Mouse (Mus musculus) limb, embryonic 11.5 days (tissue): Measurements from ENCODE around the gene Ammecr1. TPM values are rescaled to one million over a fixed set of nuclear protein-coding genes. Genes with fewer than 3 reads are reported as not detected.

ENCODE experiments used
- ATAC-seq: fragments of 200-750 bp; cut with Nextera tagmentation; 2 replicates; pipeline ENCODE4 v1.8.0; 2017; ENCODE audit warnings: low read depth; ENCODE audit not compliant: insufficient number of reproducible peaks, low FRiP score, low TSS enrichment
- DNase-seq: peaks from one replicate; pipeline ENCODE4 v3.0.0-alpha.2; 2015; ENCODE audit warnings: low spot score
- H3K27ac ChIP-seq: fragments of 300-500 bp; sonication (generic); replicated peaks from 2 replicates; pipeline ENCODE4 v1.5.1; 2014; ENCODE audit warnings: low read depth, mild to moderate bottlenecking, low read length
- H3K27me3 ChIP-seq: fragments of 300-500 bp; sonication (generic); 2 replicates; pipeline ENCODE4 v1.6.1; 2014; ENCODE audit warnings: mild to moderate bottlenecking, low read length, mixed read lengths; ENCODE audit not compliant: control insufficient read depth, insufficient read depth
- H3K36me3 ChIP-seq: fragments of 300-500 bp; sonication (generic); 2 replicates; pipeline ENCODE4 v1.6.1; 2014; ENCODE audit warnings: mild to moderate bottlenecking, low read length, moderate library complexity, mixed read lengths; ENCODE audit not compliant: control insufficient read depth, insufficient read depth
- H3K4me1 ChIP-seq: fragments of 300-500 bp; sonication (generic); 2 replicates; pipeline ENCODE4 v1.6.1; 2014; ENCODE audit warnings: low read length, mixed read lengths; ENCODE audit not compliant: control insufficient read depth, insufficient read depth
- H3K4me2 ChIP-seq: fragments of 300-500 bp; sonication (generic); 2 replicates; pipeline ENCODE4 v1.6.1; 2014; ENCODE audit warnings: low read depth, mild to moderate bottlenecking, moderate library complexity; ENCODE audit not compliant: severe bottlenecking
- H3K4me3 ChIP-seq: fragments of 300-500 bp; sonication (generic); 2 replicates; pipeline ENCODE4 v1.5.1; 2014; ENCODE audit warnings: low read depth, low read length
- H3K9ac ChIP-seq: fragments of 300-500 bp; sonication (generic); 2 replicates; pipeline ENCODE4 v1.6.1; 2014; ENCODE audit warnings: mild to moderate bottlenecking, low read length
- H3K9me3 ChIP-seq: fragments of 300-500 bp; sonication (generic); 2 replicates; pipeline ENCODE4 v1.6.1; 2016; ENCODE audit warnings: low read length; ENCODE audit not compliant: control insufficient read depth
- WGBS: fragments of 180-500 bp; shearing (Covaris S2); extraction: QIAGEN DNeasy Blood & Tissue Kit; methylation state at CpG from one replicate; pipeline ENCODE4 v1.1.7; 2014; 5-methylcytosine and 5-hydroxymethylcytosine counted together
- polyA plus RNA-seq: library from polyadenylated mRNA; unstranded; fragments of >200 nt; fragmentation: Nextera tagmentation; extraction: Ambion mirVana; gene quantifications from 2 replicates; pipeline ENCODE4 v1.2.1, GENCODE M21; 2014

Gene Ammecr1
- polyA plus RNA-seq, 1 experiment from 2014 or later = 15.5 TPM

DNA sequence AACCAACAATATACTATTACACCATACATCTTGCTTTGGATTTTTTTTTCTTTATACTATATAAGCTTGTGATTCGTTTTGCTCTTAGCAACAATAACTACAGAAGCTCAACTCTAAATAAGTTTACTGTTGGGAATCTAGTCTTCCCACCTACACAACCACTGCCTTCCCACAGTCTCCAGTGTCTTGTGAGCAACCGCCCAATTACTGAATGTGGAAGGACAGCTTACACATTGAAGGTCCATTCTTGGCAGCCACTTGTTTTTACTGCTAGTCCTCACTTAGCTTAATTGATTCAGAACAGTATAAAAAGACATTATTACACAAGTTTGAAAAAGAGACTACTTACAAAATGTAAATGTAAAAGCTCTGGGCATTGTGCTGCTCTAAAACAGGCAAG lies 6.1 kb downstream of the Ammecr1 start:
- Histone ChIP-seq H3K9ac (no peak overlapping the region), H3K36me3 (no peaks in the 10 kb centered on the region), H3K27ac (no peak overlapping the region), H3K27me3 (no peaks in the 10 kb centered on the region), H3K4me2 (no peak overlapping the region), H3K9me3 (no peaks in the 10 kb centered on the region), H3K4me1 (no peaks in the 10 kb centered on the region), H3K4me3 (no peak overlapping the region)
- 84% methylated on average over 2 of the region's 2 CpGs for WGBS
- no peak for DNase-seq
- ATAC-seq = no peak

DNA sequence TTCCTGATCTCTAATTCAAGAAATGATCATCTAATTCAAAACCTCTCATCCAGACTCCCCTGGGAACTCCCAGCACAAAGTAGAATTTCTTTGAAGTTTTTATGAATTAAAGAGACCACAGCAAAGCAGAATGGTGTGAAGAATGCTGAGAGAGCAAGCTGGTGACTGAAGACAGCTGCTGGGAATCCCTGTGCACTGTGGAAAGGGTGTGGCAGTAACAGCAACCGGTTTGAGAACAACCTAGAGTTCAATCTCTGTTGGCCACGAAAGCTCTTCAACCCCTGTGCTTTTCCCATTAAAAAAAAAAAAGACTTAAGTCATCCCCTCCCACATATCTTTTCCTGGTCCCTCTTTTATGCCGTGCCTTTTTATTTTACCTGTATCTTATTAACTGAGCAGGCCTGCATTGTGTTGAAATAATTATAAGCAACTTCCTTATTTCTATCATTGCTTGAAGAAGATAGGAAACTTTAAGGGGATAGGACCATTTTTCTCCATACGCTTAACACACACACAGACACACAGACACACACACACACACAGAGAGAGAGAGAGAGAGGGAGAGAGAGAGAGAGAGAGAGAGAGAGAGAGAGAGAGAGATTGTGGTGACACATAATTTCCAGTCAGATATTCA lies 6.7 kb downstream of the Ammecr1 start:
- DNase-seq (no peak), ATAC-seq (no peak)
- H3K9ac ChIP-seq = no peak overlapping the region
- no peaks in the 10 kb centered on the region for H3K4me1 ChIP-seq
- H3K36me3 ChIP-seq = no peaks in the 10 kb centered on the region
- H3K9me3 ChIP-seq = no peaks in the 10 kb centered on the region
- no peak overlapping the region for H3K4me2 ChIP-seq
- no peak overlapping the region for H3K4me3 ChIP-seq
- no peak overlapping the region for H3K27ac ChIP-seq
- WGBS = 77% methylated on average over 4 of the region's 4 CpGs
- no peaks in the 10 kb centered on the region for H3K27me3 ChIP-seq

DNA sequence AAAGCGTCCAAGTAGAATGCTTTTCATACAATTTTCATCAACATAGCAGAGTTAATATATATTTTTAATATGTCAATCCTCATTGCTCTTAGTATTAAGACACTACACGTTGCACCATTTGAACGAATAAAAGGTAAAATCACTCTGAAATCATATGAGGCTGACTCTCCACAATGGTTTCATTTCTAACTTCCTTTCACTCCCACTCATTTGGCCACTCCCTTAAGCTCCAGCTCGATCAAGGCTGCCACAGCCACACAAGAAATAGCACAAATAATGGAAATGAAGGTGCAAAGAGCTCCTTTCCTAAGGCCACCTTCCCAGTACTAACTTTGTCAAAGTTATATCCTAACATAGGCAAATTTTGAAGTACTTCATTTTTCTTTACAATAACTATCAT lies 38.1 kb downstream of the Ammecr1 start:
- no peak overlapping the region for H3K27ac ChIP-seq
- no peak overlapping the region for H3K4me2 ChIP-seq
- WGBS = 89% methylated on average over 4 of the region's 4 CpGs
- H3K9ac ChIP-seq = no peak overlapping the region
- H3K36me3 ChIP-seq = no peaks in the 10 kb centered on the region
- ATAC-seq (no peak), DNase-seq (no peak)
- H3K4me3 ChIP-seq = no peak overlapping the region
- H3K27me3 ChIP-seq = no peaks in the 10 kb centered on the region
- no peaks in the 10 kb centered on the region for H3K9me3 ChIP-seq
- no peaks in the 10 kb centered on the region for H3K4me1 ChIP-seq

DNA sequence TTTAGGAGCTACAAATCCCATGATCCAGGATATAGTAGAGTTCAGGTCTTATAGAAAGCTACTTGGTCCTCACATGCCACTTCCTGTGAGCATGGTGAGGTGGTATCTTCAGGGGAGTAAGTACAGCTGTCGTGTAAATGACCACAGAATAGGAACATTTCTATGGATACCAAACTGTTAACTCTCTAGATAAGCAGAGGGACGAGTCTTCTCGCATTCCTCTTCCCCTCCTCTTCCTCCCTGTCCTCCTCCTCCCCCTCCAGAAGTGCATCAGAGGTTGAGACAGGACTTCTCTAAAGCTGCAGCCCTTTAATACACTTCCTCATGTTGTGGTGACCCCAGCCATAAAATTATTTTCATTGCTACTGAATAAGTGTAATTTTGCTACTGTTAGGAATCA lies 49.1 kb downstream of the Ammecr1 start:
- Histone ChIP-seq H3K9me3 (no peaks in the 10 kb centered on the region), H3K27me3 (no peaks in the 10 kb centered on the region), H3K27ac (no peak overlapping the region), H3K9ac (no peak overlapping the region), H3K36me3 (no peaks in the 10 kb centered on the region), H3K4me1 (no peaks in the 10 kb centered on the region), H3K4me2 (no peak overlapping the region), H3K4me3 (no peak overlapping the region)
- WGBS = 66% methylated on average over 3 of the region's 3 CpGs
- ATAC-seq = no peak
- no peak for DNase-seq

DNA sequence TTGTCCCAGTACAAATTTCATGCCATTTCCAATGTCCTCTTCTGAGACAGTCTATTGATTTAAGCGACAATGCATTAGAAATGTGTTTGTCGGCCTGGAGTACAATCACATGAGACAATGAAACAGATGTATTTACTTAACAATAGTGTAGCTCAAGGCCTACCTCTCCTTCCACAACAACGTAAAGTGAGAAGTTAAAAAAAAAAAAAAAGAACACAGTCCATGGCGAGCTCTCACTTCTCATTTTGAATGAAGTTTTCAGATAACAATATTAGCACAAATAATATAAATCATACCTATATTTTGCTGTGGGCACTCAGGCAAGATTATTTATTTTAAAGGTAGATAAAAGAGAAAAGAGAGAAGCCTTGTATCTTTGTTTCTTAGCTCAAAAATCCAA lies 49.8 kb downstream of the Ammecr1 start:
- Histone ChIP-seq H3K4me3 (no peak overlapping the region), H3K27me3 (no peaks in the 10 kb centered on the region), H3K4me2 (no peak overlapping the region), H3K9ac (no peak overlapping the region), H3K4me1 (no peaks in the 10 kb centered on the region), H3K36me3 (no peaks in the 10 kb centered on the region), H3K9me3 (no peaks in the 10 kb centered on the region), H3K27ac (no peak overlapping the region)
- DNase-seq = no peak
- ATAC-seq = no peak
- 77% methylated on average over 4 of the region's 4 CpGs for whole genome bisulfite sequencing

DNA sequence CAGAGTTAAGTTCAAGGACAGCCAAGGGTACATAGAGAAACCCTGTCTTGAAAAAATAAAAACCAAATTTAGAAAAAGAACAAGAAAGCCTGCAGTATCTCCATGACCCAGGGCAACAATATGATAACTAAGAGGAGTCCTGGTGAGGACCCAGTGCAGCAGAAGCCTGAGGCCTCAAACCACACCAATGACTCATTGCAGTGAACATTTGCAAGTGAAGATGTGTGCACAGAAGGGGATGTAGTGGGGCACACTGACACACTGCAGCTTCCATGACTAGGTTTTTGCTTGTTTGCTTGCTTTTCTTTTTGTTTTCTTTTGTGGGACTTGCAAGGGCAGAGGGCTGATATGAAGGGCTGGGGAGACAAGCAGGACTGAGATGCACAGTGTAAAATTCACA lies 52.3 kb downstream of the Ammecr1 start:
- H3K9ac ChIP-seq = no peak overlapping the region
- ATAC-seq = no peak
- DNase-seq = no peak
- no peaks in the 10 kb centered on the region for H3K36me3 ChIP-seq
- no peaks in the 10 kb centered on the region for H3K27me3 ChIP-seq
- H3K4me3 ChIP-seq = no peak overlapping the region
- no peak overlapping the region for H3K4me2 ChIP-seq
- H3K9me3 ChIP-seq = no peaks in the 10 kb centered on the region
- H3K4me1 ChIP-seq = no peaks in the 10 kb centered on the region
- no peak overlapping the region for H3K27ac ChIP-seq

DNA sequence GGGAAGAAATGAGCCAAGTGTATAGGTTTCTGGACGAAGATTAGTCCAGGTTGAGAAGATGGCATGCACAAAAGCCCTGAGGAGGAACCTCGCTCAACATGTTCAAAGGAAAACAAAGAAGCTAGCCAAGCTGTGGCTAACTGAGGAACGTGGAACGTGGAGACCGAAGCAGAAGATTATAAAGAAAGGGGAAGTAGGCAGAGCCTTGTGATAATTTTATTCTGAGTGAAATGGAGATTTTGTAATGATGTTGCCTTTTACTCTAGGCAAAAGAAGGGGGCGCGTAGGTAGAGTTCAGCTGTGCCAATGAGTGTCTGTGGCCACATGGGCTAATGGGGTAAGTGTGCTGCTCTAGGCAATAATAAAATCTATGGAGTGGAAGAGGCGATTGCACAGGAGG lies 62.7 kb downstream of the Ammecr1 start:
- ATAC-seq = no peak

DNA sequence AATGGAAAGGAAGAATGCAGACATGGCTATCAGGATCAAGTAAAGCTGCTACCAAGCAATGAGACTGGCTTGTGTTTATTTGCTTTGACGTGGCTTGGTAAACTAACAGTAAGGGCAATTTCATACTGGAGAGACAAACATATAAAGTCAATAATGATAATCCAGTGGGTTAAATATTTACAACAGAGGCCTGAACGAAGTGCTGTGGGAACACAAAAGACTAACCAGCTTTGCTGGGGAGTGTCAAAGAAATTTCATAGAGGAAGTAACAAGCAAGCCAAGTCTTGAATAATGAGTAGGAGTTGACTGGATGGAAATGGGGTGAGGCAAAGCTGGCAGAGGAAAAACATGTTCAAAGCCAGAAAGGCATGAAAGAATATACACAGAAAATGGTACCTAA lies 63.9 kb downstream of the Ammecr1 start:
- Histone ChIP-seq H3K27ac (no peak overlapping the region), H3K4me3 (no peak overlapping the region), H3K9me3 (no peaks in the 10 kb centered on the region), H3K36me3 (no peaks in the 10 kb centered on the region), H3K4me2 (no peak overlapping the region), H3K4me1 (no peaks in the 10 kb centered on the region), H3K9ac (no peak overlapping the region), H3K27me3 (peaks cover 2% of the 10 kb centered on the region; the same call in 1 of the 2 replicates)
- no peak for DNase-seq
- WGBS = 79% methylated on average over 2 of the region's 2 CpGs
- no peak for ATAC-seq

More for the DNA sequence above, 62.7 kb downstream of the Ammecr1 start:
- WGBS = 87% methylated on average over 8 of the region's 8 CpGs
- no peaks in the 10 kb centered on the region for H3K4me1 ChIP-seq
- no peak overlapping the region for H3K27ac ChIP-seq
- no peak overlapping the region for H3K4me2 ChIP-seq
- H3K9ac ChIP-seq = no peak overlapping the region
- peaks cover 2% of the 10 kb centered on the region; the same call in 1 of the 2 replicates for H3K27me3 ChIP-seq
- no peak for DNase-seq
- no peaks in the 10 kb centered on the region for H3K36me3 ChIP-seq
- H3K9me3 ChIP-seq = no peaks in the 10 kb centered on the region
- no peak overlapping the region for H3K4me3 ChIP-seq

DNA sequence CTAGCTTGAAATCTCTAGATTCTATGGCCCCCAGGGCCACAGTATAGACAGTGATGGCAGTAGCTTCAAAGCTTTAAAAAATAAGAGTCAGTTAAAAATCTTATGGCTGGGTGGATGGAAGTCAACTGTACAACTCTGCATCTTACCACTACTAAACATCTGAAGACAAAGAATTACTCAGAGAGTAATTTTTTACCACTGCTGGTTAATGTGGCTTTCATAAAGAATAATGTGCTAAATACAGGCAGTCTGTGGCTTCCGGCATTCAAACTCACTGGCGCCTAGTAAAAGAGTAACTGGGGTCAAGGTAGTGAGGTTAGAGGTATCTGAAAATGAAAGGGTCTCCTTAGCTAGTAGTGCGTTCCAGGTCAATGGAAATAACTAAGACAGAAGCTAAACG lies 64.6 kb downstream of the Ammecr1 start:
- H3K27me3 ChIP-seq = peaks cover 2% of the 10 kb centered on the region; the same call in 1 of the 2 replicates
- 87% methylated on average over 4 of the region's 4 CpGs for WGBS

More for the DNA sequence above, 64.6 kb downstream of the Ammecr1 start:
- ATAC-seq = no peak
- no peak for DNase-seq
- Histone ChIP-seq H3K4me2 (no peak overlapping the region), H3K36me3 (no peaks in the 10 kb centered on the region), H3K9me3 (no peaks in the 10 kb centered on the region), H3K9ac (no peak overlapping the region), H3K4me1 (no peaks in the 10 kb centered on the region), H3K27ac (no peak overlapping the region), H3K4me3 (no peak overlapping the region)
